ENCODE assay signal across 15 mouse cellular contexts in the genomic region with DNA sequence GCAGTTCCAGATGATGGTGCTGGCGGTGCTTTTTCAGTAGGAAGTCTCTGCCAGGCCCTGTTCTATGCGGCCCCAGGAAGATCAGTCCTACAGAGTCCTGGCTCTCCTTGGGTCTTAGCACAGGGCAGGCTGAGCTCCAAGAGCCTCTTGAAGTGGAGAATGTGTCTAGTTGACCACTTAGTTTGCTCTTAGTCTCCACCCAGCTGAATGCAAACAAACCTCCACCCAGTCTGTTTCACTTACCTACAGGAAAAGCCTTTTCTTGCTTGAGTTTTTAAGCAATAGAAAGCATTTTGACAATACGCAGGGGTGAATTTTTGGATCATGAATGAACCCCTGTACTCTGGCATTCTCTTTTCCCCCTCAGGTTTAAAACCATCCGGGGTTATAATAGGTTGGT. TPM values are rescaled to one million over a fixed set of nuclear protein-coding genes. Genes with fewer than 3 reads are reported as not detected.
DNase-seq lines count a peak whose midpoint lies in the region; ATAC-seq and TF ChIP-seq lines count a peak whose summit lies in the region.
"Had no signal": no experiment of that assay in that cellular context is flagged by ENCODE, and none has a peak within 500 bp of the region (broad histone marks: within the 10 kb centered on the region; RNA-seq: fewer than 3 reads in every experiment).

No protein-coding gene starts in this region.

- WGBS in hindbrain, embryonic 10.5 days = 82% methylated on average over 4 of the region's 4 CpGs
- 85% methylated on average over 4 of the region's 4 CpGs for WGBS in hindbrain, embryonic 12.5 days
- 89% methylated on average over 4 of the region's 4 CpGs for WGBS in limb, embryonic 10.5 days
- 50% methylated on average over 4 of the region's 4 CpGs for WGBS in lung, embryonic 14.5 days
- 47% methylated on average over 4 of the region's 4 CpGs for WGBS in stomach, embryonic 16.5 days

- no peak for TF ChIP-seq CTCF in lung, embryonic 14.5 days (IDR thresholded peaks at IDR 0.05; ENCODE audit: low read depth)

- ATAC-seq in hindbrain, embryonic 12.5 days (ENCODE audit: low FRiP score) = no peak
- ATAC-seq in lung, embryonic 14.5 days (ENCODE audit: insufficient read depth) = 0 out of 2 replicates have a peak, but pooled peaks have one; percentile 15
- ATAC-seq in stomach, embryonic 16.5 days (ENCODE audit: insufficient read depth, low FRiP score) = no peak
- ATAC-seq: CD4-positive, CD25-positive, alpha-beta regulatory T cell, adult 4 months; forebrain, embryonic 14.5 days had no signal

- no peaks in the 10 kb centered on the region; the same call in 1 of the 2 replicates for H3K36me3 ChIP-seq in hindbrain, embryonic 10.5 days
- no peaks in the 10 kb centered on the region for H3K36me3 ChIP-seq in hindbrain, embryonic 12.5 days
- H3K36me3 ChIP-seq in limb, embryonic 10.5 days = 0 out of 2 replicates have a peak, but pooled peaks cover 2% of the 10 kb centered on the region
- H3K36me3 ChIP-seq in lung, embryonic 14.5 days (ENCODE audit: insufficient read depth) = no peaks in the 10 kb centered on the region
- no peaks in the 10 kb centered on the region for H3K36me3 ChIP-seq in stomach, embryonic 16.5 days (ENCODE audit: control insufficient read depth, insufficient read depth, low read length)

- H3K27me3 ChIP-seq in hindbrain, embryonic 10.5 days (ENCODE audit: insufficient read depth, poor library complexity, severe bottlenecking) = no peaks in the 10 kb centered on the region
- no peaks in the 10 kb centered on the region for H3K27me3 ChIP-seq in hindbrain, embryonic 12.5 days
- H3K27me3 ChIP-seq in limb, embryonic 10.5 days (ENCODE audit: low read depth, poor library complexity, severe bottlenecking) = no peaks in the 10 kb centered on the region
- H3K27me3 ChIP-seq in lung, embryonic 14.5 days (ENCODE audit: insufficient read depth, low read length) = no peaks in the 10 kb centered on the region
- no peaks in the 10 kb centered on the region for H3K27me3 ChIP-seq in stomach, embryonic 16.5 days (ENCODE audit: control insufficient read depth, insufficient read depth, low read length)

- peaks cover 52% of the 10 kb centered on the region for H3K4me1 ChIP-seq in hindbrain, embryonic 10.5 days (replicated peaks)
- H3K4me1 ChIP-seq in hindbrain, embryonic 12.5 days = peaks cover 26% of the 10 kb centered on the region
- peaks cover 33% of the 10 kb centered on the region for H3K4me1 ChIP-seq in limb, embryonic 10.5 days
- peaks cover 20% of the 10 kb centered on the region for H3K4me1 ChIP-seq in lung, embryonic 14.5 days (ENCODE audit: insufficient read depth)
- H3K4me1 ChIP-seq in stomach, embryonic 16.5 days (ENCODE audit: control insufficient read depth, insufficient read depth, low read length) = peaks cover 27% of the 10 kb centered on the region

- DNase-seq in hindbrain, embryonic 10.5 days (ENCODE audit: low spot score) = no peak
- DNase-seq in limb, embryonic 10.5 days (ENCODE audit: low spot score) = no peak
- peak; percentile 61 for DNase-seq in lung, embryonic 14.5 days
- DNase-seq in urinary bladder, postnatal 10 days (ENCODE audit: low spot score) = no peak
- DNase-seq in urinary bladder, adult 2 months (ENCODE audit: low spot score) = no peak
- DNase-seq: adrenal gland, adult 8-10 months; gastrocnemius, postnatal 10 days; heart, postnatal 10 days; layer of hippocampus, adult 9-11 months; thymus, adult 18-20 months had no signal

- H3K9ac ChIP-seq in hindbrain, embryonic 12.5 days = no peak overlapping the region
- H3K9ac ChIP-seq in lung, embryonic 14.5 days = no peak overlapping the region
- H3K9ac ChIP-seq in stomach, embryonic 16.5 days (ENCODE audit: low read length) = no peak overlapping the region

- H3K4me2 ChIP-seq in hindbrain, embryonic 12.5 days (replicated peaks) = no peak overlapping the region
- peak overlapping the region; percentile 46 for H3K4me2 ChIP-seq in lung, embryonic 14.5 days
- peak overlapping the region; percentile 36 for H3K4me2 ChIP-seq in stomach, embryonic 16.5 days (ENCODE audit: low read depth, low read length)
- H3K4me2 ChIP-seq: midbrain, embryonic 11.5 days had no signal

- H3K27ac ChIP-seq in hindbrain, embryonic 10.5 days = peak overlapping the region; percentile 64; the same call in 1 of the 2 replicates
- no peak overlapping the region for H3K27ac ChIP-seq in hindbrain, embryonic 12.5 days
- H3K27ac ChIP-seq in limb, embryonic 10.5 days = peak overlapping the region; percentile 8; the same call in 1 of the 2 replicates
- peak overlapping the region; percentile 65 for H3K27ac ChIP-seq in lung, embryonic 14.5 days (ENCODE audit: low read depth)
- peak overlapping the region; percentile 84 for H3K27ac ChIP-seq in stomach, embryonic 16.5 days (ENCODE audit: low read length)

- no peak overlapping the region for H3K4me3 ChIP-seq in hindbrain, embryonic 10.5 days
- H3K4me3 ChIP-seq in hindbrain, embryonic 12.5 days = no peak overlapping the region
- no peak overlapping the region for H3K4me3 ChIP-seq in limb, embryonic 10.5 days
- H3K4me3 ChIP-seq in lung, embryonic 14.5 days (ENCODE audit: low read depth, low read length) = no peak overlapping the region
- no peak overlapping the region; the same call in 1 of the 2 replicates for H3K4me3 ChIP-seq in stomach, embryonic 16.5 days (replicated peaks; ENCODE audit: low read length)

- no peaks in the 10 kb centered on the region for H3K9me3 ChIP-seq in hindbrain, embryonic 10.5 days
- no peaks in the 10 kb centered on the region for H3K9me3 ChIP-seq in hindbrain, embryonic 12.5 days (replicated peaks)
- no peaks in the 10 kb centered on the region for H3K9me3 ChIP-seq in limb, embryonic 10.5 days (replicated peaks)
- H3K9me3 ChIP-seq in lung, embryonic 14.5 days (ENCODE audit: low read depth, low read length) = no peaks in the 10 kb centered on the region
- H3K9me3 ChIP-seq in stomach, embryonic 16.5 days (replicated peaks; ENCODE audit: control insufficient read depth, low read length) = no peaks in the 10 kb centered on the region

RNA-seq across cellular contexts. Expression of gene St3gal5, which starts 4.0 kb away (rescaled TPM):
- polyA plus RNA-seq in hindbrain, embryonic 10.5 days (2016; fragmentation: Nextera tagmentation; extraction: Ambion mirVana) = 41.6 and 43.0 TPM in 2 replicates
- 47.1 and 53.6 TPM in 2 replicates for polyA plus RNA-seq in hindbrain, embryonic 12.5 days (2016; fragmentation: Nextera tagmentation; extraction: Ambion mirVana)
- 26.7 and 26.8 TPM in 2 replicates for polyA plus RNA-seq in limb, embryonic 10.5 days (2016; fragmentation: Nextera tagmentation; extraction: Ambion mirVana)
- polyA plus RNA-seq in lung, embryonic 14.5 days (2014; fragmentation: Nextera tagmentation; extraction: Ambion mirVana) = 33.8 and 36.5 TPM in 2 replicates
- polyA plus RNA-seq in stomach, embryonic 16.5 days (2015; fragmentation: Nextera tagmentation; extraction: Ambion mirVana) = 26.1 and 32.2 TPM in 2 replicates
- 22.3 and 25.0 TPM in 2 replicates for polyA plus RNA-seq in urinary bladder, adult 2 months (2012; rRNA removed)
